Mouse (Mus musculus) MEL (cell line): ENCODE data around the gene Lhpp. TPM values are rescaled to one million over a fixed set of nuclear protein-coding genes. Genes with fewer than 3 reads are reported as not detected.

Experiments used
- DNase-seq: peaks from one replicate; pipeline ENCODE4 v3.0.0; 2011; ENCODE audit warnings: low read depth, low spot score
- H3K27ac ChIP-seq: 2 replicates; pipeline ENCODE4 v1.5.1; 2012; ENCODE audit warnings: low read depth, mild to moderate bottlenecking, control low read depth, low read length, moderate library complexity; ENCODE audit not compliant: control insufficient read depth
- H3K27me3 ChIP-seq, 2 experiments: fragments of 150-350 bp in 1 of 2; sonication (generic) in 1 of 2; 2 replicates each; pipeline ENCODE4 v1.6.1; 2012; ENCODE audit warnings: low read length in 2 of 2, mild to moderate bottlenecking in 2 of 2, improper control_type of control experiment in 1 of 2, moderate library complexity in 1 of 2; ENCODE audit not compliant: insufficient read depth in 2 of 2, control insufficient read depth in 1 of 2
- H3K36me3 ChIP-seq, 2 experiments: 2 replicates each; pipeline ENCODE4 v1.6.1; 2012 to 2014; ENCODE audit warnings: low read length in 2 of 2, improper control_type of control experiment in 1 of 2, inconsistent platforms in 1 of 2, mild to moderate bottlenecking in 1 of 2; ENCODE audit not compliant: insufficient read depth in 2 of 2, control insufficient read depth in 1 of 2
- H3K4me1 ChIP-seq, 2 experiments: fragments of 150-350 bp in 1 of 2; sonication (generic) in 1 of 2; 2 replicates each; pipeline ENCODE4 v1.6.1; 2012; ENCODE audit warnings: low read length in 2 of 2, improper control_type of control experiment in 1 of 2, mild to moderate bottlenecking in 1 of 2; ENCODE audit not compliant: insufficient read depth in 2 of 2, control insufficient read depth in 1 of 2
- H3K4me3 ChIP-seq, 2 experiments: fragments of 150-350 bp in 1 of 2; sonication (generic) in 1 of 2; 2 replicates each; pipeline ENCODE4 v1.5.1; 2012; ENCODE audit warnings: low read depth in 2 of 2, low read length in 2 of 2, mild to moderate bottlenecking in 2 of 2, moderate library complexity in 2 of 2, control low read depth in 1 of 2, improper control_type of control experiment in 1 of 2; ENCODE audit not compliant: control insufficient read depth in 1 of 2, insufficient read depth in 1 of 2
- H3K79me2 ChIP-seq: 2 replicates; pipeline ENCODE4 v1.6.1; 2012; ENCODE audit warnings: mild to moderate bottlenecking, low read length, moderate library complexity; ENCODE audit not compliant: control insufficient read depth, poor library complexity, insufficient read depth
- H3K9ac ChIP-seq: 2 replicates; pipeline ENCODE4 v1.6.1; 2012; ENCODE audit warnings: low read depth, mild to moderate bottlenecking, control low read depth, low read length, moderate library complexity; ENCODE audit not compliant: control insufficient read depth, poor library complexity, severe bottlenecking
- H3K9me3 ChIP-seq: fragments of 150-350 bp; sonication (generic); replicated peaks from 2 replicates; pipeline ENCODE4 v1.6.1; 2012; ENCODE audit warnings: mild to moderate bottlenecking, low read length, improper control_type of control experiment, moderate library complexity; ENCODE audit not compliant: insufficient read depth
- CHD2 ChIP-seq: IDR thresholded peaks from 2 replicates; pipeline ENCODE4 v1.6.1; 2011; ENCODE audit warnings: low read length, improper control_type of control experiment
- E2F4 ChIP-seq: IDR thresholded peaks from 2 replicates; pipeline ENCODE4 v1.6.1; 2011; ENCODE audit warnings: low read depth, low read length, improper control_type of control experiment, borderline replicate concordance
- EP300 ChIP-seq, 2 experiments: IDR thresholded peaks; 2 replicates each; pipeline ENCODE4 v1.6.1; 2011; ENCODE audit warnings: improper control_type of control experiment in 2 of 2, low read length in 2 of 2, low read depth in 1 of 2, mild to moderate bottlenecking in 1 of 2
- HCFC1 ChIP-seq: IDR thresholded peaks from 2 replicates; pipeline ENCODE4 v1.6.1; 2012; ENCODE audit warnings: low read depth, mild to moderate bottlenecking, inconsistent platforms, low read length, improper control_type of control experiment, moderate library complexity
- MAFK ChIP-seq: IDR thresholded peaks from 2 replicates; pipeline ENCODE4 v1.6.1; 2011; ENCODE audit warnings: low read depth, mild to moderate bottlenecking, low read length, improper control_type of control experiment, borderline replicate concordance
- MAZ ChIP-seq: IDR thresholded peaks from 2 replicates; pipeline ENCODE4 v1.6.1; 2012; ENCODE audit warnings: low read depth, mild to moderate bottlenecking, inconsistent platforms, low read length, improper control_type of control experiment
- MYC ChIP-seq: IDR thresholded peaks from 2 replicates; pipeline ENCODE4 v1.6.1; 2011; ENCODE audit warnings: low read depth, mild to moderate bottlenecking, low read length, improper control_type of control experiment, moderate library complexity
- NRF1 ChIP-seq: IDR thresholded peaks from 2 replicates; pipeline ENCODE4 v1.6.1; 2014; ENCODE audit warnings: low read depth, mild to moderate bottlenecking, inconsistent platforms, low read length, improper control_type of control experiment, moderate library complexity; ENCODE audit not compliant: poor library complexity, insufficient read depth, severe bottlenecking
- RAD21 ChIP-seq: IDR thresholded peaks from 2 replicates; pipeline ENCODE4 v1.6.1; 2011; ENCODE audit warnings: mild to moderate bottlenecking, low read depth, low read length, improper control_type of control experiment
- RCOR1 ChIP-seq: IDR thresholded peaks from 2 replicates; pipeline ENCODE4 v1.6.1; 2012; ENCODE audit warnings: low read depth, mild to moderate bottlenecking, inconsistent platforms, low read length, improper control_type of control experiment
- SIN3A ChIP-seq: IDR thresholded peaks from 2 replicates; pipeline ENCODE4 v1.6.1; 2012; ENCODE audit warnings: low read length, improper control_type of control experiment, inconsistent platforms
- SMC3 ChIP-seq: IDR thresholded peaks from 2 replicates; pipeline ENCODE4 v1.6.1; 2011; ENCODE audit warnings: low read depth, low read length, improper control_type of control experiment
- TAL1 ChIP-seq: IDR thresholded peaks from 2 replicates; pipeline ENCODE4 v1.6.1; 2012; ENCODE audit warnings: mild to moderate bottlenecking, inconsistent platforms, low read length, moderate library complexity, mixed read lengths
- UBTF ChIP-seq: IDR thresholded peaks from 2 replicates; pipeline ENCODE4 v1.6.1; 2012; ENCODE audit warnings: low read depth, mild to moderate bottlenecking, inconsistent platforms, low read length, improper control_type of control experiment, moderate library complexity, borderline replicate concordance; ENCODE audit not compliant: insufficient read depth
- ZKSCAN1 ChIP-seq: IDR thresholded peaks from 2 replicates; pipeline ENCODE4 v1.6.1; 2012; ENCODE audit warnings: low read depth, mild to moderate bottlenecking, inconsistent platforms, low read length, improper control_type of control experiment, moderate library complexity
- polyA plus RNA-seq, 2 experiments: library from polyadenylated mRNA; stranded (reverse) in 1 of 2; unstranded in 1 of 2; fragments of >175 nt in 1 of 2; fragments of >200 nt in 1 of 2; gene quantifications; 2 replicates each; pipeline versions ENCODE4 v1.2.1 to v1.2.4; 2012; ENCODE audit warnings: low replicate concordance in 2 of 2, low read depth in 1 of 2; ENCODE audit not compliant: insufficient read length in 2 of 2, insufficient read depth in 1 of 2, missing spikeins in 1 of 2
- total RNA-seq: library from RNA; depleted of rRNA; stranded (reverse); fragments of 300-350 nt; gene quantifications from 2 replicates; pipeline ENCODE4 v1.2.3, GENCODE M21; 2012

The Lhpp gene
- total and polyA plus RNA-seq, 3 experiments, result 31.0 to 39.3 TPM; not detected in 1

DNA sequence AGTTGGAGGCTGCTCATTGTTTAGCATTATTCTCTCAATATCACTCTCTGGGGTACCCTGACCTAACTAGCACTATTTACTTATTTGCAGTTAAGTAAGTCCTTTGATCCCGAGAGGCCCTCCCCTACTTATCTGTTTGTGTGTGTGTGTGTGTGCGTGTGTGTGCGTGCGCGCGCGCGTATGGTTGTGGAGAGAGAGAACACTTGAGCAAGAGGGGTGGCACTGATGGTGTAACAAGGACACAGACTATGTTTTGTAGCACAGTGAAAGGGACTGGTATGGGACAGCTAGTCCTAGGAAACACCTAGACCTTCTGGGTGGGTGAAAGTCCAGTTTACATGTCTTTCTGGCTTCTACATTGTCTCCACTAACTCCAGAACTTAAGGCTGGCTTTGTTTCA lies 1.1 kb downstream of the Lhpp start:
- Histone ChIP-seq H3K9me3 (no peaks in the 10 kb centered on the region), H3K79me2 (no peaks in the 10 kb centered on the region), H3K9ac (no peak overlapping the region), H3K4me3 (no peak overlapping the region; a peak in 1 of 4 replicates), H3K27me3 (no peaks in the 10 kb centered on the region)
- TF ChIP-seq HCFC1 (no peak), RCOR1 (no peak), SMC3 (no peak), RAD21 (no peak), EP300 (IDR thresholded peaks at IDR 0.05; ENCODE audit: low read depth in 1 of 2, low read length in 2 of 2) (no peak), MAFK (no peak), NRF1 (no peak)
- TF ChIP-seq, all 39 proteins: peak for 0
- Histone ChIP-seq H3K36me3 (peaks cover 0 to 18% of the 10 kb centered on the region in 2 experiments; a peak in 2 of 4 replicates), H3K4me1 (peaks cover 5 to 26% of the 10 kb centered on the region in 2 experiments), H3K27ac (no peak overlapping the region)
- peak; percentile 24 for DNase-seq

DNA sequence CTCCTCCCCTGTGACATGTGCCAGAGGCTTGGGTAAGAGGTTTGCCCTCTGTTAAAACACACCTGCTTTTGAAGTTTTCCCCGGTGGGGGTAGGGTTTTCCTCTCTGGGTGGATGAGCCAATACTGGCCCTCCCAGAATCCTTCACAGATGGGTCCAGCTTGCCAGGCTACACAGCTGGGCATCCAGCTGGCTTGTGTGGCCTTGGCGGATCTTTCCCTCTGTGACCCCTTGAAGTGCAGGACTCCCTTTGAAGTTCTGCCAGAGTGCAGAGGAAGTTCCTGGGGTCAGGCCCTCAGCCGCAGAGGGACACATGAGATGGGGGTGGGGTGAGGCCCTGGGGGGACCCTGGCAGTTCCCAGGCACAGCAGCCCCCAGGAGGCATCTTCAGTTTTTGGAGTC lies 4.9 kb downstream of the Lhpp start:
- Histone ChIP-seq H3K9ac (no peak overlapping the region), H3K9me3 (no peaks in the 10 kb centered on the region)

DNA sequence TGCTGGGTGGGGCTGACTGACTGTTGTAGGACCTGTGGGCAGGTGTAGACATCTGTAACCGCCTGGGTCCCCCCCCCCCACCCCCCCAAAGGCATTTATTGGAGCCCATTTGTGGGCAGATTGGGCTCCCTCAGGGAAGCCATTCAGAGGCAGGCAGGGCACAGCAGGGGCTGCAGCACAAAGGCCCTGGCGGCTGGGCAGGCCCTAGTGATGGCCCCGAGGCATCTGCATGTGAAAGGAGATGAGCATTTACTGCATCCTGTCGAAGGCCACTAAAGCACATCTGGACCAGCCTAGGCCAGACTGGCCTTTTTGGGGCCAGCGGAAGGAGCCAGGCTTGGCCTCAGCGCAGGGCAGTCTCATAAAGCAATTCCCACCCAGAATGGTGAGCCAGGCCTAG lies 6.0 kb downstream of the Lhpp start:
- Histone ChIP-seq H3K79me2 (no peaks in the 10 kb centered on the region), H3K9ac (no peak overlapping the region), H3K27ac (no peak overlapping the region), H3K27me3 (no peaks in the 10 kb centered on the region), H3K4me1 (peaks cover 5 to 15% of the 10 kb centered on the region in 2 experiments)
- DNase-seq, result no peak
- TF ChIP-seq SIN3A, result no peak
- TF ChIP-seq CHD2, result no peak
- no peak for TF ChIP-seq MYC
- no peak for TF ChIP-seq MAZ
- no peak for TF ChIP-seq ZKSCAN1
- TF ChIP-seq E2F4, result no peak
- no peak for TF ChIP-seq EP300 (IDR thresholded peaks at IDR 0.05; ENCODE audit: low read depth in 1 of 2, low read length in 2 of 2)
- no peak for TF ChIP-seq HCFC1
- TF ChIP-seq, all 39 proteins: peak for 0
- H3K4me3 ChIP-seq, result no peak overlapping the region
- H3K9me3 ChIP-seq, result no peaks in the 10 kb centered on the region
- peaks cover 0 to 10% of the 10 kb centered on the region in 2 experiments; a peak in 2 of 4 replicates for H3K36me3 ChIP-seq

More for the DNA sequence above, 4.9 kb downstream of the Lhpp start:
- no peak overlapping the region for H3K27ac ChIP-seq
- peaks cover 5 to 20% of the 10 kb centered on the region in 2 experiments for H3K4me1 ChIP-seq
- peaks cover 0 to 15% of the 10 kb centered on the region in 2 experiments; a peak in 2 of 4 replicates for H3K36me3 ChIP-seq
- TF ChIP-seq TAL1 (no peak), UBTF (no peak)
- no peak for DNase-seq
- H3K4me3 ChIP-seq, result no peak overlapping the region
- H3K27me3 ChIP-seq, result no peaks in the 10 kb centered on the region
- H3K79me2 ChIP-seq, result no peaks in the 10 kb centered on the region
